Mouse (Mus musculus): Measurements from ENCODE around the gene Rp9. TPM values are rescaled to one million over a fixed set of nuclear protein-coding genes. Genes with fewer than 3 reads are reported as not detected.
A peak's percentile ranks its signal among the peaks of the same experiment; 100 is the strongest.

The Rp9 gene
- polyA plus RNA-seq (2015; fragmentation: Nextera tagmentation; extraction: Ambion mirVana): 94.5 and 95.2 TPM in 2 replicates

DNA sequence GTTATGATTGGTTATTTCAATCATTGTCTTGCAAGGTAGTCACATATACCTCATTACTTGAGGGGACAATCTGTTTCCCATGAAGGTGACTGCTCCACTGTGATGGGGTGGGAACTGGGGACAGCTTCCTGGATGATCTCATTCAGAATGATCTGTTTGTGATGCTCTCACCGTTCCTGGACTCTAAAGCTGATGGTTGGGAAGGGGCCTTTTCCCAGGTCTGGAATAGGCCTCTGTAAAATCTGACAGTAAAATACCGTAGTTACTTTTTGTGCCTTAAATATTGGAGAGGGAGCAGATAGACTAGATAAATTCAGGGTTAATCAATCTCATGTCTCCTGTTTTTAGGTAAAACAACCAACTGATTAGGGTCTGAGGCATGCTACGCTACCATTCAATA lies at the start of gene Rp9:
Rp9 (minus strand) TSS at position 101 of the 400 bp plus-strand sequence.
- TF ChIP-seq CTCF (IDR thresholded peaks at IDR 0.05; ENCODE audit: low read depth): no peak
- Histone ChIP-seq H3K36me3 (ENCODE audit: control insufficient read depth, insufficient read depth) (no peaks in the 10 kb centered on the region; the same call in 1 of the 2 replicates), H3K4me2 (replicated peaks; ENCODE audit: low read depth) (peak within 1 kb of the TSS; percentile 84), H3K4me1 (replicated peaks; ENCODE audit: control insufficient read depth, insufficient read depth, low read length) (no peaks in the 10 kb centered on the region), H3K9me3 (ENCODE audit: control insufficient read depth) (no peaks in the 10 kb centered on the region), H3K9ac (ENCODE audit: low read depth, low read length) (peak within 1 kb of the TSS; percentile 93; the same call in 1 of the 2 replicates), H3K4me3 (ENCODE audit: low read depth, low read length) (peak within 1 kb of the TSS; percentile 95), H3K27ac (ENCODE audit: low read depth, low read length) (peak within 1 kb of the TSS; percentile 98; the same call in 1 of the 2 replicates), H3K27me3 (replicated peaks; ENCODE audit: control insufficient read depth, insufficient read depth, low read length) (no peaks in the 10 kb centered on the region)
- no peak for ATAC-seq
- 80% methylated on average over 3 of the region's 3 CpGs for WGBS

GRCm38 (mm10) chr9:22518394-22519041 lies 49.0 kb upstream of the Rp9 start:
- Histone ChIP-seq H3K9me3 (ENCODE audit: control insufficient read depth) (no peaks in the 10 kb centered on the region), H3K4me2 (replicated peaks; ENCODE audit: low read depth) (no peak overlapping the region), H3K9ac (ENCODE audit: low read depth, low read length) (no peak overlapping the region), H3K36me3 (ENCODE audit: control insufficient read depth, insufficient read depth) (peaks cover 4% of the 10 kb centered on the region; the same call in 1 of the 2 replicates), H3K4me3 (ENCODE audit: low read depth, low read length) (no peak overlapping the region), H3K27me3 (replicated peaks; ENCODE audit: control insufficient read depth, insufficient read depth, low read length) (no peaks in the 10 kb centered on the region), H3K4me1 (replicated peaks; ENCODE audit: control insufficient read depth, insufficient read depth, low read length) (no peaks in the 10 kb centered on the region), H3K27ac (ENCODE audit: low read depth, low read length) (no peak overlapping the region)
- WGBS: 92% methylated on average over 3 of the region's 3 CpGs
- TF ChIP-seq CTCF (IDR thresholded peaks at IDR 0.05; ENCODE audit: low read depth): peak; percentile 87
- no peak for ATAC-seq

DNA sequence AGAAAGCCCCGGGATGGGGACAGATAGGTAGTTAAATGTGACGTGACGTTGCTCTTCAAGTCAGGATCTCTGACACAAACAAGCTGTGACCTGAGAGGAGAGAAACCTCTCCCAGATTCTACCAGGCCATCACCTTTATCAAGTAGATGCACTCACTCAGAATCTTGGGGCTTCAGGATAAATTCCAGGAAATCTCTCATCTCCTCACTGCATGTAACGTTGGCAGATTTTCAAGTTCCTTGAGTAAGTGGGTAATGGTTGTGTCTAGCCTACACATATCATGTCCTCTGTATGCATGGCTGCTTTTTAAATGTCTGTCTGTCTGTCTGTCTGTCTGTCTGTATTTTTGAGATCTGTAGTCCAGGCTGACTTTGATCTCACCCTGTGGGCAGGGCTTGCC lies 45.5 kb upstream of the Rp9 start:
- Histone ChIP-seq H3K9me3 (ENCODE audit: control insufficient read depth) (no peaks in the 10 kb centered on the region), H3K4me3 (ENCODE audit: low read depth, low read length) (no peak overlapping the region), H3K27me3 (replicated peaks; ENCODE audit: control insufficient read depth, insufficient read depth, low read length) (no peaks in the 10 kb centered on the region), H3K4me1 (replicated peaks; ENCODE audit: control insufficient read depth, insufficient read depth, low read length) (no peaks in the 10 kb centered on the region), H3K9ac (ENCODE audit: low read depth, low read length) (no peak overlapping the region), H3K4me2 (replicated peaks; ENCODE audit: low read depth) (no peak overlapping the region), H3K27ac (ENCODE audit: low read depth, low read length) (no peak overlapping the region), H3K36me3 (ENCODE audit: control insufficient read depth, insufficient read depth) (peaks cover 4% of the 10 kb centered on the region; the same call in 1 of the 2 replicates)
- no peak for TF ChIP-seq CTCF (IDR thresholded peaks at IDR 0.05; ENCODE audit: low read depth)
- 81% methylated on average over 4 of the region's 4 CpGs for WGBS
- no peak for ATAC-seq

GRCm38 (mm10) chr9:22505574-22505973 lies 36.0 kb upstream of the Rp9 start:
- no peak overlapping the region for H3K4me3 ChIP-seq (ENCODE audit: low read depth, low read length)
- no peaks in the 10 kb centered on the region for H3K9me3 ChIP-seq (ENCODE audit: control insufficient read depth)
- H3K27ac ChIP-seq (ENCODE audit: low read depth, low read length): no peak overlapping the region
- no peak overlapping the region for H3K4me2 ChIP-seq (replicated peaks; ENCODE audit: low read depth)
- WGBS: 41% methylated on average over 2 of the region's 2 CpGs
- H3K9ac ChIP-seq (ENCODE audit: low read depth, low read length): no peak overlapping the region
- H3K36me3 ChIP-seq (ENCODE audit: control insufficient read depth, insufficient read depth): no peaks in the 10 kb centered on the region
- no peaks in the 10 kb centered on the region for H3K4me1 ChIP-seq (replicated peaks; ENCODE audit: control insufficient read depth, insufficient read depth, low read length)
- no peaks in the 10 kb centered on the region for H3K27me3 ChIP-seq (replicated peaks; ENCODE audit: control insufficient read depth, insufficient read depth, low read length)
- peak; percentile 87 for ATAC-seq
- no peak for TF ChIP-seq CTCF (IDR thresholded peaks at IDR 0.05; ENCODE audit: low read depth)

- H3K9me3 ChIP-seq (ENCODE audit: control insufficient read depth): no peaks in the 10 kb centered on the region
- no peak overlapping the region for H3K4me3 ChIP-seq (ENCODE audit: low read depth, low read length)
- 84% methylated on average over 5 of the region's 5 CpGs for WGBS
- TF ChIP-seq CTCF (IDR thresholded peaks at IDR 0.05; ENCODE audit: low read depth): no peak
- H3K27me3 ChIP-seq (replicated peaks; ENCODE audit: control insufficient read depth, insufficient read depth, low read length): no peaks in the 10 kb centered on the region
- no peak overlapping the region for H3K9ac ChIP-seq (ENCODE audit: low read depth, low read length)
- H3K27ac ChIP-seq (ENCODE audit: low read depth, low read length): no peak overlapping the region
- ATAC-seq: no peak
- no peaks in the 10 kb centered on the region for H3K4me1 ChIP-seq (replicated peaks; ENCODE audit: control insufficient read depth, insufficient read depth, low read length)
- H3K4me2 ChIP-seq (replicated peaks; ENCODE audit: low read depth): no peak overlapping the region
- no peaks in the 10 kb centered on the region for H3K36me3 ChIP-seq (ENCODE audit: control insufficient read depth, insufficient read depth)
These were observed 34.0 kb upstream of the Rp9 start for GRCm38 (mm10) chr9:22503581-22503980.

DNA sequence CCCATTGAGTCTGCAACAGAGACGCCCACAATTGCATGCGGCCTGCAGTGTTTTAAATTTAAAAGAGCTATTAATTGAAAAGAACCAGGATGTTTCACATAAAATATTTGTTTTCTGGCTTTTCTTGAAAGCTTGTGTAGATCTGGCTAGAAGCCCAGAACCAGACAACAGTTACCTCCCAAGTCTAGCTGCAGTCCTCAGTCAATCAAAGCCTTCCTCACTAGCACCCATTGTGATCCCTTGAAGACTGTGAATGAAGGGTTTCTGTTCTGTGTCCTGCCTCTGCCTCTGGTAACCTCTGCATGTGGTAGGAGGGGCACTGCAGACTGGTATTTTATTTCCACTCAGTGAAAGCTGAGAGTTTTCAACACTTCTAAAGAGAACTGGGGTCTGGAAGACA lies 33.4 kb upstream of the Rp9 start:
- H3K27me3 ChIP-seq (replicated peaks; ENCODE audit: control insufficient read depth, insufficient read depth, low read length): no peaks in the 10 kb centered on the region
- no peak overlapping the region for H3K4me3 ChIP-seq (ENCODE audit: low read depth, low read length)
- no peaks in the 10 kb centered on the region for H3K9me3 ChIP-seq (ENCODE audit: control insufficient read depth)
- no peak for ATAC-seq
- no peaks in the 10 kb centered on the region for H3K4me1 ChIP-seq (replicated peaks; ENCODE audit: control insufficient read depth, insufficient read depth, low read length)
- H3K27ac ChIP-seq (ENCODE audit: low read depth, low read length): no peak overlapping the region
- no peaks in the 10 kb centered on the region for H3K36me3 ChIP-seq (ENCODE audit: control insufficient read depth, insufficient read depth)
- 56% methylated on average over 2 of the region's 2 CpGs for WGBS
- no peak overlapping the region for H3K4me2 ChIP-seq (replicated peaks; ENCODE audit: low read depth)
- H3K9ac ChIP-seq (ENCODE audit: low read depth, low read length): no peak overlapping the region
- TF ChIP-seq CTCF (IDR thresholded peaks at IDR 0.05; ENCODE audit: low read depth): no peak

All from intestine, postnatal 0 days (tissue).